Mouse (Mus musculus) brain, embryonic 14.5 days (tissue): ENCODE measurements at regions not wholly inside any gene's neighbourhood (a gene's known extent, or its start where the extent isn't known, plus 50 kb on each side); places are given as distances from the start of the nearest gene placed in this dataset.
A peak's percentile ranks its signal among the peaks of the same experiment; 100 is the strongest.

Experiments
- DNase-seq: peaks from one replicate; pipeline ENCODE4 v3.0.0-alpha.2; 2011; ENCODE audit warnings: low read depth
- CTCF ChIP-seq: fragments of 200-500 bp; IDR thresholded peaks from 2 replicates; pipeline ENCODE4 v1.5.1; 2012; ENCODE audit warnings: inconsistent platforms, mild to moderate bottlenecking, moderate library complexity, borderline replicate concordance; ENCODE audit not compliant: insufficient read depth, insufficient read length; ENCODE audit errors: extremely low read depth
- POLR2A ChIP-seq: fragments of 200-500 bp; IDR thresholded peaks from 2 replicates; pipeline ENCODE4 v1.6.1; 2012; ENCODE audit warnings: mild to moderate bottlenecking, inconsistent platforms, borderline replicate concordance; ENCODE audit not compliant: poor library complexity, insufficient read depth, insufficient read length, severe bottlenecking; ENCODE audit errors: extremely low read depth

- TF ChIP-seq POLR2A (no peak), CTCF (no peak; the same call in 1 of the 2 replicates)
- peak; percentile 96 for DNase-seq
Measured at GRCm38 (mm10) chr8:17664371-17665141, 1313.5 kb downstream of the Defb40 start.

- TF ChIP-seq POLR2A: no peak
- TF ChIP-seq CTCF: no peak
- DNase-seq: peak; percentile 40
Measured at GRCm38 (mm10) chr8:17659753-17660361, 1318.2 kb downstream of the Defb40 start.

- no peak for DNase-seq
- TF ChIP-seq CTCF (no peak), POLR2A (no peak)
Measured at GRCm38 (mm10) chr8:17653786-17654185, 1324.3 kb downstream of the Defb40 start.

- DNase-seq: peak; percentile 75
- TF ChIP-seq POLR2A: no peak
- no peak for TF ChIP-seq CTCF
Measured at GRCm38 (mm10) chr8:17647559-17647958, 1330.5 kb downstream of the Defb40 start.

GRCm38 (mm10) chr8:17621109-17621508, 1356.9 kb downstream of the Defb40 start:
- TF ChIP-seq CTCF: no peak
- TF ChIP-seq POLR2A: no peak
- DNase-seq: peak; percentile 65

GRCm38 (mm10) chr8:17618846-17619245, 1359.2 kb downstream of the Defb40 start:
- DNase-seq: peak; percentile 91
- TF ChIP-seq POLR2A (no peak), CTCF (no peak)

GRCm38 (mm10) chr8:17618147-17618546, 1359.9 kb downstream of the Defb40 start:
- TF ChIP-seq POLR2A: no peak
- no peak for TF ChIP-seq CTCF
- DNase-seq: peak; percentile 93

- DNase-seq: no peak
- no peak for TF ChIP-seq POLR2A
- TF ChIP-seq CTCF: no peak
Measured at GRCm38 (mm10) chr8:17602861-17603260, 1375.2 kb downstream of the Defb40 start.

- TF ChIP-seq CTCF: no peak
- TF ChIP-seq POLR2A: no peak
- DNase-seq: no peak
Measured at GRCm38 (mm10) chr8:17598736-17599135, 1379.3 kb downstream of the Defb40 start.

GRCm38 (mm10) chr8:17596559-17596958, 1381.5 kb downstream of the Defb40 start:
- no peak for DNase-seq
- TF ChIP-seq CTCF: no peak
- TF ChIP-seq POLR2A: no peak

- no peak for DNase-seq
- no peak for TF ChIP-seq CTCF
- TF ChIP-seq POLR2A: no peak
Measured at GRCm38 (mm10) chr8:17594607-17595006, 1383.4 kb downstream of the Defb40 start.

GRCm38 (mm10) chr8:17590135-17590534, 1387.9 kb downstream of the Defb40 start:
- DNase-seq: no peak
- TF ChIP-seq CTCF (no peak), POLR2A (no peak)

- DNase-seq: peak; percentile 34
- TF ChIP-seq POLR2A (no peak), CTCF (no peak)
Measured at GRCm38 (mm10) chr8:17588189-17588588, 1389.9 kb downstream of the Defb40 start.
